Mouse (Mus musculus): ENCODE measurements at regions not wholly inside any gene's neighbourhood (a gene's known extent, or its start where the extent isn't known, plus 50 kb on each side); places are given as distances from the start of the nearest gene placed in this dataset.
"Not testable (repeated sequence)": the region's sequence is repeated elsewhere in the genome, so short reads cannot be mapped to it uniquely, and the experiment has no call there.

- DNase-seq (ENCODE audit: inconsistent ontology term), result peak; percentile 27
These were observed 62.5 kb downstream of the Rad51ap2 start for GRCm38 (mm10) chr12:11518379-11518778.

GRCm38 (mm10) chr12:11562891-11563290 lies 107.0 kb downstream of the Rad51ap2 start:
- no peak for DNase-seq (ENCODE audit: inconsistent ontology term)

GRCm38 (mm10) chr12:11570160-11570559 lies 114.3 kb downstream of the Rad51ap2 start:
- DNase-seq (ENCODE audit: inconsistent ontology term), result no peak

GRCm38 (mm10) chr12:11603946-11604345 lies 148.1 kb downstream of the Rad51ap2 start:
- no peak for DNase-seq (ENCODE audit: inconsistent ontology term)

- no peak for DNase-seq (ENCODE audit: inconsistent ontology term)
These were observed 152.9 kb downstream of the Rad51ap2 start for GRCm38 (mm10) chr12:11608733-11609132.

- DNase-seq (ENCODE audit: inconsistent ontology term), result no peak
These were observed 155.8 kb downstream of the Rad51ap2 start for GRCm38 (mm10) chr12:11611656-11612055.

GRCm38 (mm10) chr12:11615237-11615636 lies 159.4 kb downstream of the Rad51ap2 start:
- no peak for DNase-seq (ENCODE audit: inconsistent ontology term)

- no peak for DNase-seq (ENCODE audit: inconsistent ontology term)
These were observed 167.7 kb downstream of the Rad51ap2 start for GRCm38 (mm10) chr12:11623561-11623960.

GRCm38 (mm10) chr12:11630178-11630577 lies 174.3 kb downstream of the Rad51ap2 start:
- DNase-seq (ENCODE audit: inconsistent ontology term), result no peak

- DNase-seq (ENCODE audit: inconsistent ontology term), result no peak
These were observed 175.9 kb downstream of the Rad51ap2 start for GRCm38 (mm10) chr12:11631790-11632189.

- DNase-seq (ENCODE audit: inconsistent ontology term), result no peak
These were observed 217.4 kb downstream of the Rad51ap2 start for GRCm38 (mm10) chr12:11673281-11673680.

- no peak for DNase-seq (ENCODE audit: inconsistent ontology term)
These were observed 238.9 kb downstream of the Rad51ap2 start for GRCm38 (mm10) chr12:11694797-11695196.

- DNase-seq (ENCODE audit: inconsistent ontology term), result no peak
These were observed 253.2 kb downstream of the Rad51ap2 start for GRCm38 (mm10) chr12:11708879-11709602.

- no peak for DNase-seq (ENCODE audit: inconsistent ontology term)
These were observed 261.8 kb downstream of the Rad51ap2 start for GRCm38 (mm10) chr12:11717633-11718032.

- no peak for DNase-seq (ENCODE audit: inconsistent ontology term)
These were observed 295.6 kb downstream of the Rad51ap2 start for GRCm38 (mm10) chr12:11751471-11751870.

GRCm38 (mm10) chr12:11754184-11754907 lies 298.5 kb downstream of the Rad51ap2 start:
- DNase-seq (ENCODE audit: inconsistent ontology term), result no peak

GRCm38 (mm10) chr12:11802326-11802725 lies 346.4 kb downstream of the Rad51ap2 start:
- DNase-seq (ENCODE audit: inconsistent ontology term), result no peak

GRCm38 (mm10) chr12:11803162-11803561 lies 347.3 kb downstream of the Rad51ap2 start:
- no peak for DNase-seq (ENCODE audit: inconsistent ontology term)

GRCm38 (mm10) chr12:11829701-11830100 lies 373.8 kb downstream of the Rad51ap2 start:
- no peak for DNase-seq (ENCODE audit: inconsistent ontology term)

GRCm38 (mm10) chr12:11831292-11831691 lies 375.4 kb downstream of the Rad51ap2 start:
- peak; percentile 18 for DNase-seq (ENCODE audit: inconsistent ontology term)

GRCm38 (mm10) chr12:11837819-11838472 lies 382.1 kb downstream of the Rad51ap2 start:
- no peak for DNase-seq (ENCODE audit: inconsistent ontology term)

- no peak for DNase-seq (ENCODE audit: inconsistent ontology term)
These were observed 395.2 kb downstream of the Rad51ap2 start for GRCm38 (mm10) chr12:11851034-11851433.

GRCm38 (mm10) chr12:11881809-11882208 lies 380.1 kb upstream of the Fam49a start:
- DNase-seq (ENCODE audit: inconsistent ontology term), result not testable (repeated sequence)

Measured in Muller cell, postnatal 12 days (primary cell).